Mouse (Mus musculus) 416B (cell line): ENCODE data around the gene Slfn8.
"Not testable (repeated sequence)": the region's sequence is repeated elsewhere in the genome, so short reads cannot be mapped to it uniquely, and the experiment has no call there.

Experiments
- DNase-seq: peaks from one replicate; pipeline ENCODE4 v3.0.0; 2011; ENCODE audit warnings: low read depth

Gene Slfn8

GRCm38 (mm10) chr11:83020621-83021020 is at the start of gene Slfn8:
Slfn8 (minus strand) TSS chr11:83020810.
- peak; percentile 77 for DNase-seq

- peak; percentile 39 for DNase-seq
Observed at GRCm38 (mm10) chr11:83067982-83068694, 47.5 kb upstream of the Slfn8 start.

GRCm38 (mm10) chr11:83066640-83067531 is 46.3 kb upstream of the Slfn8 start:
- peak; percentile 81 for DNase-seq

- DNase-seq = peak; percentile 25
Observed at GRCm38 (mm10) chr11:83065441-83066344, 45.1 kb upstream of the Slfn8 start.

- DNase-seq = peak; percentile 21
Observed at GRCm38 (mm10) chr11:83064946-83065345, 44.3 kb upstream of the Slfn8 start, which contains the start of gene Slfn2. Slfn2 (plus strand) TSS chr11:83065112.

- peak; percentile 45 for DNase-seq
Observed at GRCm38 (mm10) chr11:83063941-83064349, 43.3 kb upstream of the Slfn8 start.

- peak; percentile 79 for DNase-seq
Observed at GRCm38 (mm10) chr11:83063126-83063525, 42.5 kb upstream of the Slfn8 start.

GRCm38 (mm10) chr11:83061806-83062205 is 41.2 kb upstream of the Slfn8 start:
- no peak for DNase-seq

GRCm38 (mm10) chr11:83060412-83061020 is 39.9 kb upstream of the Slfn8 start:
- DNase-seq = no peak

GRCm38 (mm10) chr11:83057863-83058262 is 37.3 kb upstream of the Slfn8 start:
- peak; percentile 70 for DNase-seq

GRCm38 (mm10) chr11:83045642-83046041 is 25.0 kb upstream of the Slfn8 start:
- peak; percentile 46 for DNase-seq

- DNase-seq = no peak
Observed at GRCm38 (mm10) chr11:83043891-83044290, 23.3 kb upstream of the Slfn8 start.

GRCm38 (mm10) chr11:83041000-83041399 is 20.4 kb upstream of the Slfn8 start:
- DNase-seq = peak; percentile 72

GRCm38 (mm10) chr11:83040325-83040724 is 19.7 kb upstream of the Slfn8 start:
- peak; percentile 98 for DNase-seq

- no peak for DNase-seq
Observed at GRCm38 (mm10) chr11:83039796-83040195, 19.2 kb upstream of the Slfn8 start.

- peak; percentile 90 for DNase-seq
Observed at GRCm38 (mm10) chr11:83039156-83039555, 18.5 kb upstream of the Slfn8 start.

- DNase-seq = not testable (repeated sequence)
Observed at GRCm38 (mm10) chr11:83038686-83039085, 18.1 kb upstream of the Slfn8 start.

- DNase-seq = peak; percentile 55
Observed at GRCm38 (mm10) chr11:83019561-83020519, 770 bp downstream of the Slfn8 start.

GRCm38 (mm10) chr11:83016093-83016492 is 4.5 kb downstream of the Slfn8 start:
- DNase-seq = no peak

GRCm38 (mm10) chr11:83013356-83013755 is 7.3 kb downstream of the Slfn8 start:
- DNase-seq = peak; percentile 57
